Mouse (Mus musculus) liver, embryonic 13.5 days (tissue): Measurements from ENCODE around the gene Arhgef12. TPM values are rescaled to one million over a fixed set of nuclear protein-coding genes. Genes with fewer than 3 reads are reported as not detected.

ENCODE experiments used
- polyA plus RNA-seq: library from polyadenylated mRNA; unstranded; fragments of >200 nt; fragmentation: Nextera tagmentation; extraction: Ambion mirVana; gene quantifications from 2 replicates; pipeline ENCODE4 v1.2.1, GENCODE M21; 2015

Gene Arhgef12
- polyA plus RNA-seq, 1 experiment from 2014 or later = 4.3 TPM

Other genes with a start within 250 kb of the Arhgef12 start
- 1.1 and 1.5 TPM in 2 replicates for gene Grik4, start 162.7 kb downstream of the Arhgef12 start, polyA plus RNA-seq
- gene Tmem136, start 9.3 kb upstream of the Arhgef12 start, polyA plus RNA-seq = 0.64 and 0.73 TPM in 2 replicates
- not detected in 2 replicates for gene Pou2f3, start 103.1 kb upstream of the Arhgef12 start, polyA plus RNA-seq
- gene Oaf, start 132.7 kb upstream of the Arhgef12 start, polyA plus RNA-seq = 27.4 and 29.3 TPM in 2 replicates
- 0.09 and 0.10 TPM in 2 replicates for gene Trim29, start 203.6 kb upstream of the Arhgef12 start, polyA plus RNA-seq